Mouse (Mus musculus): ENCODE results near the gene Abca7.
"Not testable (repeated sequence)": the region's sequence is repeated elsewhere in the genome, so short reads cannot be mapped to it uniquely, and the experiment has no call there.

Gene Abca7

DNA sequence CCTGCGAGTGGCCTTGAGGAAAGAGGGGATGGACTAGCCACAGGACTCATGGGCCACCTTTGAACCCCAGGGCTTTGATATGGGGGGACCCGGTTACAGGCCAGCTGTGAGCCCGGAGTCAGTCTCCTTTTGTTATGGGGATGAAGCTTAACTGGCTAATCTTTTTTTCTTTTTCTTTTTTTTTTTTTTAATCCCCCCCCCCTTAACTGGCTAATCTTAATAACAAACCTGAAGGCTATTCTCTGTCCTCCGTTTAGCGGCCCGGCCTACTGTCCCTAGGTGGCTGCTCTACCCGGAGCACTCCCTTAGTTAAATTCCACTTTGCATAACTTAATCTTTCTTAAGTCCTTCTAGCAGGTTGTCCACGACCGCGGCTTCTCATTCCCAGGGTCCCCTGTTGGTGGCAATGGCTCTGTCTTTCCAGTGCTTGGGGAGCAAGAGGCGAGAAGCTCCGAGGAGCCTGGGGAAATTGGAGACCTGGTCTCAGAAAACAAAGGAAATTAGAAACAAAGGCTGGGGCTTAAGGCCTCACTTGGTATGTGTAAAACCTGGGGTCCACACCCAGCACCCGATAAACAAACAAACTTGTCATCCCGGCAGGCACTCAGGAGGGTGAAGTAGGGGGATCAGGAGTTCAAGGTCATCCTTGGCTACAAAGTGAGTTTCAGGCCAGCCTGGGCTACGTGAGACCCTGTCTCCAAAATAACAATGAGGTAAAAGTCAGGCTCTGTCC is 54.8 kb downstream of the Abca7 start:
- no peak for DNase-seq

DNA sequence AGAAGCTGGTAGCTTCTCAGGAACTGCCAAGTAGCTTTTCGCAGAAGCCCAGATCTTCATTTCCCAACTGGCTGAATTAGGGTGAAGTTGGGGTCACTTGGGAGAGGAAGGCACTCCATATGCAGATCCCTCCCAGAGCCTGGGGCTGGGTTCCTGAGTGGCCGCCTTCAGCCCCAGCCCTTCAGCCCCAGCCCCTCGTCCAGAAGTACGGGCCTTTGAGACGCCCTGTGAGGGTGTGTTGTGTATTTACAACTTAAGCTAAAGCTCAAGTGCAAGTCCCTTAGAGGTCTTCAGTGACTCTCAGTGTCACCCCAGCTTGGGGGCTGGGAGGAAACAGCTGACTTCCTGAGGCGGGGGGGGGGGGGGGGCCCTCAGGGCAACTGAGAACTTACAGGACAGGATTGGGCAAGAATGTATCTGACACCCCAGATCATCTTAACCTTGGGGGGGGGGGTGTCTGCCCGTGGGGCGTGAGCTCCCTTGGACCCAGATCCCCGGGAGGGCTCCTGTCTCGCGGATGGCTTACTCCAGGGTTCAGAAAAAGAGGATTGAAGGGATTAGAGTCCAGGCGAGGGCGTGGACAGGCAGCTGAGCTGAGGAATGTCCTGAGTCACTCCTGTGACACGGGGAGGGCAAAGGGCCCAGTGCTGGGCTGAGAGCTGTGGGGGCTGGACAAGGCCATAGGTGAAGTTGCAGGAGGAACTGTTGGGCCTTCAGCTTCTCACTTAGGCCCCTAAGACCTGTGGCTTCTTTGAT is 55.5 kb downstream of the Abca7 start:
- peak; percentile 73 for DNase-seq

DNA sequence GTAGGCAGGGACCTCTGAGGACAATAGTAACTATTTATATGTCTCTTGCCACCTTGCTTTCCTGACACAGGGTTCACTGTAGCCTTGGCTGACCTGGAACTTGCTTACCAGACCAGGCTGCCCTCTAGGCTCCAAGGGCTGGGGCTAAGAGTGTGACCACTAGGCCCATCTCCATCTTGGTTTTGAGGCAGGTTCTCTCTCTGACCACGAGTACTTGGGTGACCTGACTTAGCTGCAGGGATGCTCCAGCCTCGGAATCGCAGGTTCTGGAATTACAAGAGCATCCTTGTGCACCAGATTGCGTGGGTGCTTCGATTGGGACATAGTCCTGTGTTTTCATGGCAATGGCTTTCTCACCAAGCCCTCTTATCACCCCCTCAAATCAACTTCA is 56.1 kb downstream of the Abca7 start:
- no peak for DNase-seq

DNA sequence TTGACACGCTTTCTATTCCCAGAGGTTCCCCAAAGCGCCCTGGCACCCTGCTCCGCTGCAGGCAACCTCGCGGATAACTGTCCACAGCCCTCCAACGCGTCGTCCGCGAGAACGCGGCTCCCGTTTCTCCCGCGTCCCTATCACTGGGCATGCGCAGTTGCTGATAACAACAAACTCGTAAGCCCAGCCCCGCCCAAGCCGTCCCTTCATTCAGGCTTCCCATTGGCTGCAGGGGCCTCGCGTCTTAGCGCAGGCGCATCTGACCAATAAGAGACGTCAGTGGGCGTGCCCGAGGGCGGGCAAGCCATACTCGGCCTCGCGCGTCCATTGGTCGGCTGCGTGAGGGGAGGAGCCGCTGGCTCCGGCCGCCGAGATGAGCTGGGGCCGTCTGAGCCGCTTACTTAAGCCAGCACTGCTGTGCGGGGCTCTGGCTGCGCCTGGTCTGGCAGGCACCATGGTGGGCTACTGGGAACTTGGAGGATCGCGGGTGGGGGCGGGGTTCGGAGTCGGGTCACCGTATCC is 57.0 kb downstream of the Abca7 start:
- DNase-seq = peak; percentile 100

DNA sequence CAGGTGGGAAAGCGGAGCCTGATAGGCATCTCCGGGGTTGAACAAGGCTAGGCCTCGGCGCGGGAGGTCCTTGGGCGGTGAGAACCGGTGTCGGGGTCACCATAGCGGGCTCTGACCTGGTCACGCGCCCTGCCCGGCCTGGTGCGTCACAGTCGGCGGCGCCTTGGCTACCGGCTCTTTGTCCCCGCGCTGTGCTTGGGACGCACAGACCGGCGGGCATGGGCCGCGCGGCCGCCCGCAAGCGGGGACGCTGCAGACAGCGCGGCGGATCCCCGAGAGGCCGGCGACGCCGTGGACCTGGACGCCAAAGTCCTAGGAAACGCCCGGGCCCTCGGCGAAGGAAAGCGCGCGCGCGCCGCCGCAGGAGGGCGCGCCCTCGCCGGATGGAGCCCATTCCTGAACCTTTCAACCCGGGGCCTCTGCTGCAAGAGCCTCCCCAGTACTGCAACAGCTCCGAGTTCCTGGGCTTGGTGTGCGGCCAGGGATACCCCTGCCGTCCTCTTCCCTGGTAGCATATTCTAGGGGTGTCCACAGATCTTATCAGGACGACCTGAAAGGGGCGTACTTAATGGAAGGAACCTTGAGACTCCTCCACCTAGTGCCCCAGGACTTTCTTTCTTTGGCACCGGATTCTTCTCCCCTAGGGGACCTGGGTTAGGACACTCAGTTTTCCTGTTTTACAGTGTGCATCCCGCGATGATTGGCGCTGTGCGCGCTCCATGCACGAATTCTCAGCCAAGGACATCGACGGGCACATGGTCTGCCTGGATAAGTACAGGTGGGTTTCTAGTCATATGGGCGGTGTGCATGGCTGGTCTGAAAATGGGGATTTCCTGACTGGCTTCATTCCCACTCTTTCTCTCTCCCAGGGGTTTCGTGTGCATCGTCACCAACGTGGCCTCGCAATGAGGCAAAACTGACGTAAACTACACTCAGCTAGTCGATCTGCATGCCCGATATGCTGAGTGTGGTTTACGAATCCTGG is 57.8 kb downstream of the Abca7 start:
- peak; percentile 84 for DNase-seq

DNA sequence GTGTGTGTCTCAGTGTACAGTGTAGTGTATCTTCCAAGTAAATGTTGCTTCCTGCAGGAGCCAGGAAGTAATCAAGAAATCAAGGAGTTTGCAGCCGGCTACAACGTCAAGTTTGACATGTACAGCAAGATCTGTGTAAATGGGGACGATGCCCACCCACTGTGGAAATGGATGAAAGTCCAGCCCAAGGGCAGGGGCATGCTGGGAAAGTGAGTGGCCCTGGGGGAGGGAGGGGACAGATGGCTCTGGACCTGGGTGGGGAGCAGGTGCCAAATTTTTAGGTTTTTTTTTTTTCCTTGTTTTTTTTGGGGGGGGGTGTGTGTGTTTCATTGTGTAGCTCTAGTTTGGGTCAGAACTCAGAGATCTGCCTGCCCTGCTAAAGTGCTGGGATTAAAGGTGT is 58.6 kb downstream of the Abca7 start:
- not testable (repeated sequence) for DNase-seq

DNA sequence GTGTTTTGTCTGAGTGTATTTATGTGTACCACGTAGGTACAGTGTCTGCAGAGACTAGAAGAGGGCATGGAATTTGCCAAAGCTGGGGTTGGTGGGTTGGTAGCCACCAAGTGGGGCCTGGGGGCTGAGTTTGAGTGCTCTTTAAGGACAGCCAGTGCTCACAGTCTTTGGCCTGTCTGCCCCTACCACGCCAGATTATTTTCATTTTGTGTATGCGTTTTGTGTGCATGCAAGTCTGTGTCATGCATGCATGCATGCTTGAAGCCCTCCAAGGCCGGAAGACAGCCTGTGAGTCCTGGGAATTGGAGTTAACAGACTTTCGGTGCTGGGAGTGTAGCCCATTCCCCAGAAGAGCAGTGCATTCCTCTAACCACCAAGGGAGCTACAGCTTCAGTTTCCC is 59.1 kb downstream of the Abca7 start:
- no peak for DNase-seq

DNA sequence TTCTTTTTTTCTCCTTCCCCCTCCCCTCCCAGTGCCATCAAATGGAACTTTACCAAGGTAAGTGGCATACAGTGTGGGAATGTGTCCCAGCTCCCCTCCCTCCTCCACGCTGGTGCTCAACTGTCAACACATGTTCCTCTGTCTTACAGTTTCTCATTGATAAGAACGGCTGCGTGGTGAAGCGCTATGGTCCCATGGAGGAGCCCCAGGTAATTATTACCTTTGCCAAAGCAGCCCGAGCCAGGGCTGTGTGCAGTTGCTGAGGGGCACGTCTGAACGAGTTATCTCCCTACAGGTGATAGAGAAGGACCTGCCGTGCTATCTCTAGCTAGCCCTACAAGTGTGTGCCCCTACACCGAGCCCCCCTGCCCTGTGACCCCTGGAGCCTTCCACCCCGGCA is 59.6 kb downstream of the Abca7 start:
- DNase-seq = no peak

DNA sequence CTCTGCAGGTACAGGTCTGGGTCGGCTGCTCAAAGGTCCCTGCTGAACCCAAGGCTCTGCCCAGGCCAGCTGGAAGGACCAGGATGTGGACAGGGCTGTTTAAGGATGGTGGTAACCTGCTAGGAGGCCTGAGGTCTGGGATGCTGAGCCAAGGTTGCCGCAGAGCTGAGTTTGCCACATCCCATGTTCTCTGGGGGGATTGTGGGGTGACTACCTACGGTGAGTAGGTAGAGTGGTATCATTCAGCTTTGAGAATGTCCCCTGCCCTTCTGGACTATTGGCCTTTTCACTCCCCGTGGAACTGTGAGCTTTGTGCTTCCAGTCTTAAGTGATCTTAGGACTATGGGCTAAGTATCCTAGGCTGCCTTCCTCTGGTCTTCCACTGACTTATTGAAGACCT is 60.2 kb downstream of the Abca7 start:
- no peak for DNase-seq

DNA sequence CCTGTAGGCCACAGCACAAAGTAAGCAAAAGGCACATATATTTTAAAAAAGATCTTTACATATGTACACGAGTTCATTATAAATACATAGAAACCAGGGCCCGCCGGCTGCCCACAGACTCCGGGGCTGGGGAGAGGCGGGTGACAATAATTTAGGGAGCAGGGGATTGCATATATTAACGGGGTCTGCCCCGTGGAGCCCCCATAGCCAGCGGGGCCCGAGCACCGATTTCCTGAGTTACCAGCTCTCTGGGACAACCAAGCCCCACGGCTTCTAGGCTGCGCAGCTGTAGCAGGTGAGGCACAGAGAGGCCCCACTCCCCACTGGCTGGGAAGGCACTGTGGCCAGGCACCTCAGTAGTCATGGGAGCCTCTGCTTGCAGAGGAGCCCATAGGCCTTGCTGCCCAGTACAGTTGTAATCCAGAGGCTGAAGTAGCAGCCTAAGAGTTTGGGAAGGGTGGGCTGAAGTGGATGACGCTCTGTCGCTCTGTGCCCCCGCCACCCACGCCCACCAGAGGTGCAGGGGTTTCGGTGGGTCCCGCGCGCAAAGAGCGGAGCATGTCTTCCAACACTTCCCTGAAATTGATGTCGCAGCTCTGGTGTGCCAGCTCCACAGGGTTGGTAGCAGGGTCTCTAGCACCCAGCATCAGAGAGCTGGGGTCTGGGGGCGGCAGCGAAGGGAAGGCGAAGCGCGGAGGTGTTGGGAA is 60.8 kb downstream of the Abca7 start:
- DNase-seq = no peak

DNA sequence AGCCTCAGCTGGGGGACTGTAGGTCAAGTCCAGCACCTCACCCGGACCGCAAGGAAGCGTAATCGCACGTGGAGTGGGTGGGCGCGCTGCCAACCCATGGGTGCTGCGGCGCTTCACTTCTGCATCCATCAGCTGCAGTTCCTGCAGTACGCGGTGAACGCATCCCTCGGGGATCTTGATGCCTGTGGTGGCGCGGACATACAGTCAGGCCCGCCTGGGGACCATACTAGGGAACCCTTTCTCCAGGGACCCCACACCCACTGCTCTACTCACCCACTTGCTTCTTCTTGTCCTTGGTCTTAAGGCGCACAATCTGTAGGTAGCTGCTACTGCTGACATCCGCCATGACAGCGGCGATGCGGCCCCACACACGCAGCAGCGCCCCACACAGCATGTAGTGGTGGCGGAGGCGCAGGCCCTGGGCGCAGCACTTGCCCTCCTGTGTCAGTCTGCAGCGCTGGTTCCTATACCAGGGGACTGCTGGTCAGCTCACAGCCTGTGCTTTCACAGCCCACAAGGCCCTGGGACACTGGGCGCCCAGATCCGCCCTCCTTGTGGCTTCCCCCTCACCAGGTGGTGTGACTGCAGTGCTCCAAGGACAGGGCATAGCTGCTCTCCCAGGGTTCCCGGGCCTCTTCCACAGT is 61.5 kb downstream of the Abca7 start:
- DNase-seq = no peak

DNA sequence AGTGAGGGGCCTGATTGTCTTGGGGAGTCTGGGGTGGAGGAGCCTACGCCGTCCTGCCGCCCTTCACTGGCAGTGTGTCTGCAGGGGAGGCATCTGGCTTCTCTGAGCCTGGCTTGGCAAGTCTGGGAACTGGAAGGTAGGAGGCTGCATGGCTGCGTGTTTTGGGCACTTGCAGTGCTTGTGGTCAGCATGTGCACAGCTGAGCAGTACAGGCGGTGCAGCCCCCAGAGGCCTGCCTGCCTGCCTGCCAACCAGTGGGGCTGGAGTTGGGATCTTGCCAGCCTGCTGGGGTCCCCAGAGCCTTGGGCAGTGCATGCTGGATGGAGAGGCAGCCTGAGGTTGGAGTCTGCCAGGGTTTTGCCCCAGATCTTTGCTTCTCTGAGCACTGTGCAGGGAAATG is 66.8 kb downstream of the Abca7 start:
- no peak for DNase-seq

DNA sequence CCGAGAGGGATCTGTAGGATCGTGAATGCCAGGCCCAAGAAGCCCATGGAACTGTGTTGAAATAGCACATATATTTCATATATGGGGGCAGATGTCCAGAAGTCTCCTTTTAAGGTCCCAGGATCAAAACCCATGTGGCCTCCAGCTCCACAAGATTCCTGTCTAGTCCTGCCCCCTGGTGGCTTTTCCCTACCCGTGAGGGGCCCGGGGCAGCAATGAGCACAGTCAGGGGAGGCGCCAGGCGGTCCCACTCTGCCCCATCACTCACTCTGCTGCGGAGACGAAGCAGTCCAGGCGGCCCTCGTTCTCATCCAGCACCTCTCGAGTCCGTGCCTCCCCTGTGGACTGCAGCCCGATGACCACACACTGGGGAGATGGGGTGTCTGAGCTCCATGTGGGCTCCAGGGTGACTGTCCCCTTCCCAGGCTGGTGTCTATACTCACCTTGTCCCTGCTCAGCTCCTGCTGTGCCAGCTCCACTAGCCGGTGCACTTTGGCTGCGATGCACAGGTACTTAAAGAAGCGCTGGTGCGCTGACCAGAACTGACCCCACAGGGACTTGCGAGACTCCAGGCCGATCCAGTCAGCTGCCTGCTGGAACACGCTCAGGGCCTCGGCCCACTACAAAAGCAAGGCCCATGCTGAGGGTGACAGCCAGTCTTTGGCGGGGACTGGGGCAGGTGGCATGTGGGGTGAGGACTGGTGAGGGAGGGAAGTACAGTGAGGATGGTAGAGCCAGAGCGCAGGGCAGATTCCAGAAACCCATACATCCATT is 67.8 kb downstream of the Abca7 start:
- DNase-seq = no peak

All from liver (tissue).